Mouse (Mus musculus) MEL (cell line): Measurements from ENCODE around the gene Mpzl3.

Experiments used
- CTCF ChIP-seq, 3 experiments: IDR thresholded peaks in 2 of 3; conservative IDR thresholded peaks in 1 of 3; 2 replicates each; pipeline ENCODE4 v1.5.1; 2011 to 2012; ENCODE audit warnings: low read length in 3 of 3, low read depth in 2 of 3, mild to moderate bottlenecking in 2 of 3, improper control_type of control experiment in 1 of 3, inconsistent platforms in 1 of 3, mixed read lengths in 1 of 3, moderate library complexity in 1 of 3; ENCODE audit not compliant: control insufficient read depth in 1 of 3, insufficient read depth in 1 of 3, poor library complexity in 1 of 3, severe bottlenecking in 1 of 3
- EP300 ChIP-seq, 2 experiments: IDR thresholded peaks; 2 replicates each; pipeline ENCODE4 v1.6.1; 2011; ENCODE audit warnings: improper control_type of control experiment in 2 of 2, low read length in 2 of 2, low read depth in 1 of 2, mild to moderate bottlenecking in 1 of 2
- GABPA ChIP-seq: IDR thresholded peaks from 2 replicates; pipeline ENCODE4 v1.6.1; 2012; ENCODE audit warnings: low read depth, mild to moderate bottlenecking, inconsistent platforms, low read length, improper control_type of control experiment, moderate library complexity
- JUND ChIP-seq: IDR thresholded peaks from 2 replicates; pipeline ENCODE4 v1.6.1; 2011; ENCODE audit warnings: low read depth, mild to moderate bottlenecking, improper control_type of control experiment, low read length
- MAZ ChIP-seq: IDR thresholded peaks from 2 replicates; pipeline ENCODE4 v1.6.1; 2012; ENCODE audit warnings: low read depth, mild to moderate bottlenecking, inconsistent platforms, low read length, improper control_type of control experiment
- MYB ChIP-seq: IDR thresholded peaks from 2 replicates; pipeline ENCODE4 v1.6.1; 2011; ENCODE audit warnings: mild to moderate bottlenecking, low read depth, low read length, improper control_type of control experiment
- NRF1 ChIP-seq: IDR thresholded peaks from 2 replicates; pipeline ENCODE4 v1.6.1; 2014; ENCODE audit warnings: low read depth, mild to moderate bottlenecking, inconsistent platforms, low read length, improper control_type of control experiment, moderate library complexity; ENCODE audit not compliant: poor library complexity, insufficient read depth, severe bottlenecking
- POLR2A ChIP-seq, 2 experiments: IDR thresholded peaks; 2 replicates each; pipeline ENCODE4 v1.6.1; 2011 to 2012; ENCODE audit warnings: low read length in 2 of 2, mild to moderate bottlenecking in 2 of 2, control low read depth in 1 of 2, improper control_type of control experiment in 1 of 2, low read depth in 1 of 2, moderate library complexity in 1 of 2; ENCODE audit not compliant: control insufficient read depth in 1 of 2, insufficient read depth in 1 of 2, poor library complexity in 1 of 2
- RCOR1 ChIP-seq: IDR thresholded peaks from 2 replicates; pipeline ENCODE4 v1.6.1; 2012; ENCODE audit warnings: low read depth, mild to moderate bottlenecking, inconsistent platforms, low read length, improper control_type of control experiment
- UBTF ChIP-seq: IDR thresholded peaks from 2 replicates; pipeline ENCODE4 v1.6.1; 2012; ENCODE audit warnings: low read depth, mild to moderate bottlenecking, inconsistent platforms, low read length, improper control_type of control experiment, moderate library complexity, borderline replicate concordance; ENCODE audit not compliant: insufficient read depth
- USF1 ChIP-seq: IDR thresholded peaks from 2 replicates; pipeline ENCODE4 v1.6.1; 2014; ENCODE audit warnings: low read depth, mild to moderate bottlenecking, inconsistent platforms, low read length, improper control_type of control experiment, moderate library complexity
- ZC3H11A ChIP-seq: IDR thresholded peaks from 2 replicates; pipeline ENCODE4 v1.6.1; 2012; ENCODE audit warnings: low read depth, mild to moderate bottlenecking, inconsistent platforms, low read length, improper control_type of control experiment

DNA sequence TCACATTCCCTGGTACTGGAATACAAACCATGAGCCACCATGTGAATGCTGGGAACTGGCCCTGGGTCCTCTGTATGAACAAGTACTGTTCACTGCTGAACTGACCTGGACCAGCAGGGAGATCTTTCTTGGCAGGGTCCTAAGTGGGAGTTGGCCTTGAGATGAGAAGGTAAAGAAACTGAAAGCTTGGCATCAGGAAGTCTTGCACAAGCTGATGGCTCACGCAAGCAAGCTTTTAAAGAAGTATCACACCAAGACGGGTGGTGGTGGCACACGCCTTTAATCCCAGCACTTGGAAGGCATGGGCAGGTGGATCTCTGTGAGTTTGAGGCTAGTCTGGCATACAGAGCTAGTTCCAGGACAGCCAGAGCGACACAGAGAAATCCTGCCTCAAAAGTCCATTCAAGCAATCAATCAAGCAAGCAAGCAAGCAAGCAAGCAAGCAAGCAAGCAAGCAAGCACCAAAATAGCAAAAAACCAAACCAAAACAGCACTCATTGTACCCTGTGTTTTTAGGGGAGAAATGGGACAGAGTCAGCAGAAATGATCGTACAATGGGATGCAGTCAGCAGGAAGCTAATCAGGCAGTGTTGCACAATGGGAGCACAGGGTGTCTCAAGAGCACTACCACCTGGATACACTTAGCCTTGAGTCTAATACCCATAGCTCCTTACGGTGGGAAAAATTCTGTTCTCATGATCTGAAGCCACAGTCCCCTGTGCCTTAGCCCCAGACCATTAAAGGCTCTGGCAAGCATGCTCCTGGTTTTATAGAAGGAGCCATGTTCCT is 40.4 kb downstream of the Mpzl3 start:
- TF ChIP-seq JUND (no peak), CTCF (IDR thresholded peaks at IDR 0.05 in 2 of 3, conservative IDR thresholded peaks at IDR 0.05 in 1 of 3; ENCODE audit: control insufficient read depth in 1 of 3, insufficient read depth in 1 of 3, low read depth in 2 of 3, low read length in 3 of 3, poor library complexity in 1 of 3, severe bottlenecking in 1 of 3) (no peak), RCOR1 (no peak), USF1 (no peak), POLR2A (IDR thresholded peaks at IDR 0.05; ENCODE audit: control insufficient read depth in 1 of 2, insufficient read depth in 1 of 2, low read depth in 1 of 2, low read length in 2 of 2, poor library complexity in 1 of 2) (no peak), MYB (no peak), ZC3H11A (no peak), MAZ (no peak), EP300 (IDR thresholded peaks at IDR 0.05; ENCODE audit: low read depth in 1 of 2, low read length in 2 of 2) (no peak), UBTF (no peak), GABPA (no peak), NRF1 (no peak)
